Mouse (Mus musculus) limb, embryonic 14.5 days (tissue): ENCODE measurements at regions not wholly inside any gene's neighbourhood (a gene's known extent, or its start where the extent isn't known, plus 50 kb on each side); places are given as distances from the start of the nearest gene placed in this dataset.

Experiments
- ATAC-seq: fragments of 200-750 bp; cut with Nextera tagmentation; 2 replicates; pipeline ENCODE4 v1.8.0; 2017; ENCODE audit warnings: low read depth, moderate number of reproducible peaks, moderate TSS enrichment; ENCODE audit not compliant: low FRiP score
- DNase-seq: peaks from one replicate; pipeline ENCODE4 v3.0.0-alpha.2; 2015; ENCODE audit warnings: low spot score
- H3K27ac ChIP-seq: fragments of 300-500 bp; sonication (generic); replicated peaks from 2 replicates; pipeline ENCODE4 v1.5.1; 2014; ENCODE audit warnings: low read depth, mild to moderate bottlenecking, low read length, moderate library complexity, mixed read lengths
- H3K27me3 ChIP-seq: fragments of 300-500 bp; sonication (generic); 2 replicates; pipeline ENCODE4 v1.6.1; 2014; ENCODE audit warnings: low read length, mixed read lengths; ENCODE audit not compliant: control insufficient read depth, insufficient read depth
- H3K36me3 ChIP-seq: fragments of 300-500 bp; sonication (generic); 2 replicates; pipeline ENCODE4 v1.6.1; 2014; ENCODE audit warnings: mild to moderate bottlenecking, low read length, moderate library complexity, mixed read lengths; ENCODE audit not compliant: control insufficient read depth, insufficient read depth
- H3K4me1 ChIP-seq: fragments of 300-500 bp; sonication (generic); 2 replicates; pipeline ENCODE4 v1.6.1; 2014; ENCODE audit warnings: antibody characterized with exemption, low read length, mixed read lengths; ENCODE audit not compliant: control insufficient read depth, insufficient read depth
- H3K4me2 ChIP-seq: fragments of 300-500 bp; sonication (generic); replicated peaks from 2 replicates; pipeline ENCODE4 v1.6.1; 2014; ENCODE audit warnings: low read depth, mild to moderate bottlenecking, low read length, moderate library complexity; ENCODE audit not compliant: severe bottlenecking
- H3K4me3 ChIP-seq: fragments of 300-500 bp; sonication (generic); replicated peaks from 2 replicates; pipeline ENCODE4 v1.5.1; 2014; ENCODE audit warnings: low read length
- H3K9ac ChIP-seq: fragments of 300-500 bp; sonication (generic); 2 replicates; pipeline ENCODE4 v1.6.1; 2014; ENCODE audit warnings: mild to moderate bottlenecking, low read depth, low read length, moderate library complexity; ENCODE audit not compliant: severe bottlenecking
- H3K9me3 ChIP-seq: fragments of 300-500 bp; sonication (generic); 2 replicates; pipeline ENCODE4 v1.6.1; 2016; ENCODE audit warnings: low read length; ENCODE audit not compliant: control insufficient read depth
- POLR2A ChIP-seq: fragments of 200-500 bp; IDR thresholded peaks from 2 replicates; pipeline ENCODE4 v1.8.0; 2012; ENCODE audit warnings: inconsistent platforms, mild to moderate bottlenecking, moderate library complexity, borderline replicate concordance; ENCODE audit not compliant: insufficient read depth, insufficient read length; ENCODE audit errors: extremely low read depth
- WGBS: fragments of 180-500 bp; shearing (Covaris S2); extraction: QIAGEN DNeasy Blood & Tissue Kit; methylation state at CpG from one replicate; pipeline ENCODE4 v1.1.7; 2014; 5-methylcytosine and 5-hydroxymethylcytosine counted together

DNA sequence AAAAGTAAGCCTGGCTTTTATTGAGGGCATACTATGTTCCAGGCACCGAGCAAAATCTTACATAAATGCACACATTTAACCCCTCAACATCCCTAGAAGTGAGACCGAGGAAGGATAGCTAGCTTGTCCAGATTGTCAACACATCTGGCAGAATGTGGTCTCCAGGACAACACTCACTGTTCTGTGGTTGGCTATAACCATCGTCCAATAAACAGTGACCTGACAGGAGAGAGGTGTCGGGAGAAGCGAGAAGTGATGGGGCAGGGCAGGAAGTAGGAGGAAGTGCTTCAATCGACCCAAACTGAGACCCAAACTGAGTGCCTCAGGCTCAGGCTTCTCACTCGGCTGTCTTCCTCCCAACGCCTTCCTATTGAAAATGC, 70.8 kb upstream of the Picalm start:
- Histone ChIP-seq H3K36me3 (no peaks in the 10 kb centered on the region), H3K9ac (no peak overlapping the region), H3K27me3 (no peaks in the 10 kb centered on the region), H3K4me3 (no peak overlapping the region), H3K9me3 (no peaks in the 10 kb centered on the region), H3K27ac (0 out of 2 replicates have a peak overlapping the region, but pooled peaks have one; percentile 22), H3K4me1 (peaks cover 10% of the 10 kb centered on the region; the same call in 1 of the 2 replicates), H3K4me2 (0 out of 2 replicates have a peak overlapping the region, but pooled peaks have one; percentile 4)
- no peak for TF ChIP-seq POLR2A
- ATAC-seq (no peak), DNase-seq (no peak)
- 58% methylated on average over 8 of the region's 8 CpGs for WGBS

DNA sequence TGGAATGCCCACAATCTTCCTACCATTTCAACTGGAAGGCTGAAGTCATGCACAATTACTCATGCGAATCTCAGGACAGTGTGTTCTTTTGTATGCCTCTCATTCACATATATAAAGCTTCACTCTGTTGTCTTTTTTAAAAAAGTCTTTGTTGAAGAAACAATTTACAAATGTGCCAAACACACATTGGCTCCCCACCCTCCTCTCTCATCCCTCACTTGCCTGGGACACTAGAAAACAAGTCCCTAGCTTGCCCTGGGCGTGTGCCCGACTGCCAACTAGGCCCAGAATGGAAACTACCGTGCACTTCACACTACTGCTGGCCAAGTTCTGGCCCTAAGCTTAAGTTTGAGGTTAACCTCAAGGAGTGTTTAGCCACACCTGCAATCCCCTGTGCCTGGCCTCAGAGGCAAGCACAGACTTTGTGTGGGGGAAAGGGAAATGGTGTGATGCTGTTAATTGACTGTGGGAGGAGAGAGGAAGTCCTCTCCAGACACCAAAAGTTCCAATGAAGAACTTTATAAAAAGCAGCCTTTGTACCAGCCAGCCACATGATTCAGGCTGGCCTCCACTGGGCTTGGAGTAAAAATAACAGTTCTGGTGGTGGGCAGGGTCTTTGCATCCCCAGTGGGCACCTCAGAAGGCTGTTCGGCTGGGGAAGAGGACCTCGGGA, 70.2 kb upstream of the Picalm start:
- no peak for TF ChIP-seq POLR2A
- Histone ChIP-seq H3K4me2 (0 out of 2 replicates have a peak overlapping the region, but pooled peaks have one; percentile 4), H3K27ac (peak overlapping the region; percentile 40), H3K9me3 (no peaks in the 10 kb centered on the region), H3K9ac (no peak overlapping the region), H3K4me1 (peaks cover 10% of the 10 kb centered on the region; the same call in 1 of the 2 replicates), H3K27me3 (no peaks in the 10 kb centered on the region), H3K36me3 (no peaks in the 10 kb centered on the region), H3K4me3 (no peak overlapping the region)
- WGBS, result 65% methylated on average over 6 of the region's 6 CpGs
- ATAC-seq (peak; percentile 72), DNase-seq (peak; percentile 48)

DNA sequence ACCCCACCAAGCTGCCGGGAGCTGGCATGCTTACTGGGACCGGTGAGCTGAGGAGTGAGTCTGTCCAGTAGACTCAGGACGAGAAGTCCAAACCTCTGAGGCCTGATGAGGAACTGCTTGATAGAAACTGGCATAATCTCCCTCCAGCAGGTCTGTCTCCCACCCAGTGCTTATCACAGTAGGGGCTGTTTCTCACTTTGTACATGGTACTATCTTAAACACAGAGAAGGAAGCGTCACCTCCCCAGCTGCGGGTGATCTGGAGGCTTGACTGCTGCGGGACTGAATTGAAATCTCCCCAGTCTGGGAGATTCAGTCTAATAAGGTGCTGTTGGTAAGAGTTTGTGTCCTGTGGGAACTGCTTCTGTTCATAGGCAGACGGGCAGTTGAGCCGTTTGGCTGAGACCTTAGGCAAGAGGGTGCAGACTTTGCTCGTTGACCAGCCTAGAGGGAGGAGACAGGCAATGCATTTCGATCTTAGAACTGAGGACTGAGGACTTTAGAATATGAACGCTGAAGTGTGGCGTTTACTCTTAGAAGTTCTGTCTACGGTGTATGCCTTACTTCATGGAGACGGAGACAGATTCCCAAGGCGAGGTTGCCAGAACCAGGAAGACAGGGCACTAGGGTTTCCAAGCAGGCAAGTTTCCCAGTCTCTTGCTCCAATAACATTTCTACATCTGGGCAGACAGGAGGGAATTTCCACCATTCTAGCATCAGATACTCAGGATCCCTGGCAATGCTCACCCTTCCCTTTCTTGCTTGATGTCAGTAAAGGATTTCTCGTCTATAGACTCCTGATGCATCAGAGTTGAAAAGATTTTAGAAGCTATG, 69.5 kb upstream of the Picalm start:
- 0 out of 2 replicates have a peak overlapping the region, but pooled peaks have one; percentile 11 for H3K4me2 ChIP-seq
- whole genome bisulfite sequencing, result 71% methylated on average over 16 of the region's 16 CpGs
- no peak for TF ChIP-seq POLR2A

DNA sequence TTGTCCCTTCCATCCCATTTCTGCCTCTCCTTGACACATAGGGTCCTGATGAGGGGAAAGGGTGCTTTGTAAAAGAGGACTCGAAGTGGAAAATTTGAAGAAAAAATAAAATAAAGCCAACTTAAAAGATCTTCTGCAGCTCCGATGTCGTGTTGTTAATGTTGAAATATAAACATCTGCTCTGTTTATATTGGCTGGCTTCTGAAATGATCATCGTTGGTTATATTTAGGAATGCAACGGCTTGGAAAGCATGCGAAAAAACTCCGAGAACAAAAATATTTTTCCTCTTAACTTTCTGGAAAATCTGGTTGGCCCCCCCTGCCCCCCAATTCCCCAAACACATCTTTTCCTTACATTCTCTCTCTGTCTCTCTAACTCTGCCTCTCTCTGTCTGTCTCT, 68.3 kb upstream of the Picalm start:
- peaks cover 10% of the 10 kb centered on the region; the same call in 1 of the 2 replicates for H3K4me1 ChIP-seq
- DNase-seq (no peak), ATAC-seq (no peak)
- no peaks in the 10 kb centered on the region for H3K9me3 ChIP-seq
- no peaks in the 10 kb centered on the region for H3K36me3 ChIP-seq
- H3K9ac ChIP-seq, result no peak overlapping the region
- WGBS, result 63% methylated on average over 7 of the region's 7 CpGs
- no peaks in the 10 kb centered on the region for H3K27me3 ChIP-seq
- H3K4me3 ChIP-seq, result no peak overlapping the region
- TF ChIP-seq POLR2A, result no peak
- H3K27ac ChIP-seq, result no peak overlapping the region
- H3K4me2 ChIP-seq, result no peak overlapping the region

More for the DNA sequence above, 69.5 kb upstream of the Picalm start:
- Histone ChIP-seq H3K9ac (no peak overlapping the region), H3K36me3 (no peaks in the 10 kb centered on the region), H3K9me3 (no peaks in the 10 kb centered on the region), H3K27me3 (no peaks in the 10 kb centered on the region), H3K27ac (peak overlapping the region; percentile 40), H3K4me3 (no peak overlapping the region), H3K4me1 (peaks cover 10% of the 10 kb centered on the region; the same call in 1 of the 2 replicates)
- ATAC-seq, result no peak
- no peak for DNase-seq

DNA sequence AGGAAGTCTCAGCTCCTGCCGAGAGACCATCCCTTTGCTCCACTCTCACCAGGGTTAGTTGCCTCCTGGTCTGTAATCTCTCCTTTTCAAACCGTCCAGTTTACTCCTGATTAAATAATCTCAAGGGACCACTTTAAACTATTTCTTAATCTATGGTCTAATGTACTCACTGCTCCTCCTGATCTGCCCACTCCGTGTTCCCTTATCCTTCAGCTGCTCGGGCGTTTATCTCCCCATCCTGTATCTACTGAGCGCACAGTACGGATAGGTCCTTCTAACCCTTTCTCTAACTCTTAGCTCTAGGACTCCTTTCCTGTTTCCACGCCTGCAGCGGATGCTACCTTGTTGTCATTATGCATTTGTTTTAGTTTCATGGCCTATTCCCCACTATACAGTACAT, 67.1 kb upstream of the Picalm start:
- H3K36me3 ChIP-seq, result no peaks in the 10 kb centered on the region
- H3K9ac ChIP-seq, result no peak overlapping the region
- no peak overlapping the region for H3K27ac ChIP-seq
- H3K4me1 ChIP-seq, result peaks cover 10% of the 10 kb centered on the region; the same call in 1 of the 2 replicates
- ATAC-seq (no peak), DNase-seq (no peak)
- 85% methylated on average over 9 of the region's 9 CpGs for WGBS
- no peaks in the 10 kb centered on the region for H3K9me3 ChIP-seq
- TF ChIP-seq POLR2A, result no peak
- no peaks in the 10 kb centered on the region for H3K27me3 ChIP-seq
- no peak overlapping the region for H3K4me2 ChIP-seq
- H3K4me3 ChIP-seq, result no peak overlapping the region
